Mouse (Mus musculus): ENCODE measurements around the gene Rassf2. TPM values are rescaled to one million over a fixed set of nuclear protein-coding genes. Genes with fewer than 3 reads are reported as not detected.

Gene Rassf2
- polyA plus RNA-seq, 1 experiment: 18.5 TPM

DNA sequence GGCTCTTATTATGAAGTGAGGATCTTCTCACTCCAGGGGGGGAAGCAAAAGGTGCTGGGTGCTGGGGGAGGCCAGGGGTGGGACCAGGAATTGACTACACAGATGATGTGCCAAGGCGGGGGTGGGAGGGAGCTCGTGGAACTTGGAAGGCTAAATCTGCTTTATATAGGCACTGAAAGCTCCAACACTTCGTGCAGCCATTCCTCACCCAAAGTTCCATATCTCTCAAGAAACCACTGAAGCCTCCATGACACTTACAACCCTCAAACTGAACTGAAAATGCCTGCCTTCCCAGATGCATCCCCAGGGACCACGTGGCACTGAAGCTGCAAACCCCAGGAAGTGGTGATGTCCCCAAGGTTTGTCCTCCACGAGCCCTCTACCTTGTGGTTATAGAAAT, 26.1 kb downstream of the Rassf2 start:
- Histone ChIP-seq H3K27ac (replicated peaks; ENCODE audit: low read depth, low read length) (no peak overlapping the region), H3K4me3 (ENCODE audit: insufficient read depth, low read depth, low read length) (no peak overlapping the region), H3K4me1 (ENCODE audit: control insufficient read depth, insufficient read depth, insufficient read length, low read length) (peaks cover 6% of the 10 kb centered on the region; the same call in 1 of the 2 replicates)

DNA sequence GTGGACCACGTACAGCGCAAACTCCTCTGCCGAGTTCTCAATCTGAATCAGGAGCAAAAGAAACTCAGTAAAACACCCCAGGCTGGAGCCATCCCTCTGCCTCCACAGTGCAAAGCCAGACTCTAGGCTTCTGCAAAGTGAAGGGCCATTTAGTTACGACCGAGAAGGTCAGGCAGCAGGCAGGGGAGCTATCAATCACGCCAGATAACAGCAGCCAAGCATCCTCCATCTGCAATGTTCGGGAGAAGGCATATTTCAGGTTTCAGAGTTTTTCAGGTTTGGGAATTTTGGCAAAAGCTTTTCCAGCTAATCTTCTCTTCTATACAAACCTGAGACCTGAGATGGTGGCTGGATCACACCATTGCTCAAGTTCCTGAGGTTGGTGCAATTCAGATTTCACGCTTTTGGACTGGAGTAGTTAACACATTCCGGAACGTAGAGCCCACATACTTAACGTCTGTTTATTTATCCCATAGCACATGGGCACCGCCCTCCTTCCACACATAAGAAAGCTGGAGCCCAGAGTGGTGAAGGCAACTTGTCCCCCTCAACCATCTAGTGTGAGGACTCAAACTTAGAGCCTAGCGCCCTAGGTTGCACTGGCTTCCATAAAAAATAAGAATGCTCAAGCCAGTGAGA, 28.2 kb downstream of the Rassf2 start:
- Histone ChIP-seq H3K4me1 (ENCODE audit: control insufficient read depth, insufficient read depth, insufficient read length, low read length) (peaks cover 1% of the 10 kb centered on the region; the same call in 1 of the 2 replicates), H3K27ac (replicated peaks; ENCODE audit: low read depth, low read length) (no peak overlapping the region), H3K4me3 (ENCODE audit: insufficient read depth, low read depth, low read length) (no peak overlapping the region)

GRCm38 (mm10) chr2:131997356-131997755, 32.7 kb downstream of the Rassf2 start:
- H3K4me3 ChIP-seq (ENCODE audit: insufficient read depth, low read depth, low read length): no peak overlapping the region
- H3K27ac ChIP-seq (replicated peaks; ENCODE audit: low read depth, low read length): no peak overlapping the region

DNA sequence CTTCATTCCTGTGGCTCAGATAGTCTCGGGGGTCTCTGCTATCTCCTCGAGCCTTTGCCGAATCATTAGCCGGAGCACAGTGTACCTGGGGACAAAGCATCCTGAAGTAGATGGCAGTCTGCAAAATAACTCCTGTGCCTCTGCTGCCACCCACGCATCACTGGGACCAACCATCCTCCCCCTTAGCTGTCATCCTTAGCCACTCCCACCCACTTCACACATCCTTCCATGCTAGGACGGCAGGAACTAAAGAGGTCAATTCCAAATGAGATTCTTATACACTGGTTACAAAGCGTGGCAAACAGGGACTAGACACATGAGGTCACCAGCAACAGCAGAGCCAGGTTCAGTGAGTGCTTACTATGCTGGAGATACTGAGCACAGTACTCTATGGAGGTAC, 33.7 kb downstream of the Rassf2 start:
- Histone ChIP-seq H3K4me3 (ENCODE audit: insufficient read depth, low read depth, low read length) (no peak overlapping the region), H3K4me1 (ENCODE audit: control insufficient read depth, insufficient read depth, insufficient read length, low read length) (no peaks in the 10 kb centered on the region), H3K27ac (replicated peaks; ENCODE audit: low read depth, low read length) (no peak overlapping the region)

More at GRCm38 (mm10) chr2:131997356-131997755, 32.7 kb downstream of the Rassf2 start:
- H3K4me1 ChIP-seq (ENCODE audit: control insufficient read depth, insufficient read depth, insufficient read length, low read length): no peaks in the 10 kb centered on the region

GRCm38 (mm10) chr2:131995742-131996141, 34.3 kb downstream of the Rassf2 start:
- Histone ChIP-seq H3K4me1 (ENCODE audit: control insufficient read depth, insufficient read depth, insufficient read length, low read length) (no peaks in the 10 kb centered on the region), H3K27ac (replicated peaks; ENCODE audit: low read depth, low read length) (no peak overlapping the region), H3K4me3 (ENCODE audit: insufficient read depth, low read depth, low read length) (no peak overlapping the region)

- H3K27ac ChIP-seq (replicated peaks; ENCODE audit: low read depth, low read length): no peak overlapping the region
- no peaks in the 10 kb centered on the region for H3K4me1 ChIP-seq (ENCODE audit: control insufficient read depth, insufficient read depth, insufficient read length, low read length)
- no peak overlapping the region for H3K4me3 ChIP-seq (ENCODE audit: insufficient read depth, low read depth, low read length)
These were observed 35.1 kb downstream of the Rassf2 start for GRCm38 (mm10) chr2:131994971-131995370.

- Histone ChIP-seq H3K4me1 (ENCODE audit: control insufficient read depth, insufficient read depth, insufficient read length, low read length) (no peaks in the 10 kb centered on the region), H3K27ac (replicated peaks; ENCODE audit: low read depth, low read length) (no peak overlapping the region), H3K4me3 (ENCODE audit: insufficient read depth, low read depth, low read length) (no peak overlapping the region)
These were observed 36.4 kb downstream of the Rassf2 start for GRCm38 (mm10) chr2:131993563-131994088.

- H3K4me1 ChIP-seq (ENCODE audit: control insufficient read depth, insufficient read depth, insufficient read length, low read length): no peaks in the 10 kb centered on the region
- no peak overlapping the region for H3K4me3 ChIP-seq (ENCODE audit: insufficient read depth, low read depth, low read length)
- no peak overlapping the region for H3K27ac ChIP-seq (replicated peaks; ENCODE audit: low read depth, low read length)
These were observed 36.9 kb downstream of the Rassf2 start for GRCm38 (mm10) chr2:131993151-131993550.

- H3K4me1 ChIP-seq (ENCODE audit: control insufficient read depth, insufficient read depth, insufficient read length, low read length): no peaks in the 10 kb centered on the region
- H3K4me3 ChIP-seq (ENCODE audit: insufficient read depth, low read depth, low read length): no peak overlapping the region
- no peak overlapping the region for H3K27ac ChIP-seq (replicated peaks; ENCODE audit: low read depth, low read length)
These were observed 37.6 kb downstream of the Rassf2 start for GRCm38 (mm10) chr2:131992487-131992886.

DNA sequence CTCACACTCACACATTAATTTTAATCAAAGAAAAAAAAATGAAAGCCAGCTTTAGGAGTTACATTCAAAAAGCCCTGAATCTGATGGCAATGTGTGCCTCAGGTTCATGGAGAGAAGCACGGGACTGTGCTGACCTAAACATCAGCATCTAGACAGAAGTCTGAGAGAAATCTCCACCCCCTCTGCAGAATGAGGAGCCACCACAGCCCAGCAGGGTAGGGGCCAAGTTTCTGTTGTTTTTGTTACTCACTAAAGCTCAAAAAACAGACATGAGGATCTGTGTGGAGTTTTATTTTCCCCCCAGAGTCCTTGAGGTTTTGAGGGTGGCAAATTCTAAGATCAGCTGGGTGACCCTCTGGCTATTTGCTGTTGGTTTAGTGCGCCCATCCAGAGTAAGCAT, 41.5 kb downstream of the Rassf2 start:
- Histone ChIP-seq H3K4me1 (ENCODE audit: control insufficient read depth, insufficient read depth, insufficient read length, low read length) (no peaks in the 10 kb centered on the region), H3K4me3 (ENCODE audit: insufficient read depth, low read depth, low read length) (no peak overlapping the region), H3K27ac (replicated peaks; ENCODE audit: low read depth, low read length) (no peak overlapping the region)

DNA sequence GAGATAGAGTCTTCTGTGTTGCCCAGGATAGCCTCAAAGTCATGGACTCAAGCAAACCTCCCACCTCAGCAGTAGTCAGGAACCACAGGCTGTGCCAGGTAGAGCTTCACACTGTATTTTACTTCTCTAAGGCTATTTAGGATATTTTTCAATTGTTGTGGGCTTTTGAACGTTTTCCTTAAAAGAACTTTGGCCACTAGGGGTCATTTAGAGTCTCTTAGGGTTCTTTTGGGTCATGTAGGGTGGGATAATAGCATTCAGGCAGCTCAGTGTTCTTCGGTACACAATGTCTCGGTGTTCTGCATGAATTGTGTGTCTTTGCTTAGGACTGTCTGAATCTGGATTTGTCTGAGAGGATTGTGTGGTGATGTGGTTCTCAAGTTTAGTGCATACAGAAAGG, 42.1 kb downstream of the Rassf2 start:
- Histone ChIP-seq H3K27ac (replicated peaks; ENCODE audit: low read depth, low read length) (no peak overlapping the region), H3K4me3 (ENCODE audit: insufficient read depth, low read depth, low read length) (no peak overlapping the region), H3K4me1 (ENCODE audit: control insufficient read depth, insufficient read depth, insufficient read length, low read length) (no peaks in the 10 kb centered on the region)

DNA sequence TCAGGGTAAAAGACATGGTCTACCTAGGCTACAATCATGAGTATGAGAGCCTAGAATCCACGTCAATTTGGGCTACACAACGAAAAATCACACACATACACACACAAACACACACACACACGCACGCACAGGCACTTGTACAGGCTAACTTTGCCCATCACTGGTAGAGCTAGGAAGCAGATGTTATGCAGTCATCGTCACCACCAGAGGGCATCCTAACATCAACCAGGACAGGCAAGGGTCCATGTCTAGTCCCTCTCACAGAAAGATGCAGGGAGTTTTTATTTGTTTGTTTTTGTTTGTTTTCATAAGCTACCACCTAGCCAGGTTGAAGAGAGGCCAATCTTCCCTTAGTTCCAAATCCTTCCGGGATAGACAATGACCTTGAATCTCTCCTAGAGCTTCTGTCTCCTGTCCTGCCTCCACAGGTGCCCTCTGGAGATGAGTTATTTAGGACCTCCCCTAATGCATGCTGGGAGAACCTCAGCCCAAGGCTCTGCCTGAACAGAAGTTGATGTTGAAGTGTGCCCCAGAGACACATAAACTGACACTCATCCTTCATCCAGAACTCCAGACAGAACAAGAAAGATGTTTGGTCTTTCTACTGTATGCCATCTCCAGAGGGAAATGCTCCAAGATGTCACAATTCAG, 47.4 kb downstream of the Rassf2 start:
- Histone ChIP-seq H3K27ac (replicated peaks; ENCODE audit: low read depth, low read length) (no peak overlapping the region), H3K4me3 (ENCODE audit: insufficient read depth, low read depth, low read length) (no peak overlapping the region), H3K4me1 (ENCODE audit: control insufficient read depth, insufficient read depth, insufficient read length, low read length) (no peaks in the 10 kb centered on the region)

GRCm38 (mm10) chr2:131980866-131981265, 49.2 kb downstream of the Rassf2 start:
- H3K4me3 ChIP-seq (ENCODE audit: insufficient read depth, low read depth, low read length): no peak overlapping the region
- H3K27ac ChIP-seq (replicated peaks; ENCODE audit: low read depth, low read length): no peak overlapping the region
- no peaks in the 10 kb centered on the region for H3K4me1 ChIP-seq (ENCODE audit: control insufficient read depth, insufficient read depth, insufficient read length, low read length)

GRCm38 (mm10) chr2:131976663-131977062, 53.4 kb downstream of the Rassf2 start:
- Histone ChIP-seq H3K4me3 (ENCODE audit: insufficient read depth, low read depth, low read length) (no peak overlapping the region), H3K27ac (replicated peaks; ENCODE audit: low read depth, low read length) (no peak overlapping the region)

DNA sequence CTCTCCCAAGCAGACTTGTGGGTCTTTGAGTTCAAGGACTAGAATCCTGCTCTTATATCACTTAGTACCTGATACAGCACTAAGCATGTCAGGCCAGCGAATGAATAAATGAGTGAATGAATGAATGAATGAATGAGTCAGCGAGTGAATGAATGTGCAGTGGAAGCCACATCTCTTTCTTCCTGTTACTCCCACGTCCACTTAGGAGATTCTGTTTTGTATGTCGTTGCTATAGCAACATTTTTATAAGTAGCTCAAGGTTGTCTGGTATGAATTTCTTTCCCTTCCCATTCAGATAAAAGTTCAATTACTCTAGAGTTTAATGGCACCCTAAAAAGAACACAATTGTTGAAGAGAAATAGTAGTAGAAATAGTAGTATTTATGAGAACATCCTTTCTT, 59.0 kb downstream of the Rassf2 start:
- Histone ChIP-seq H3K4me3 (ENCODE audit: insufficient read depth, low read depth, low read length) (no peak overlapping the region), H3K27ac (replicated peaks; ENCODE audit: low read depth, low read length) (no peak overlapping the region), H3K4me1 (ENCODE audit: control insufficient read depth, insufficient read depth, insufficient read length, low read length) (no peaks in the 10 kb centered on the region)

More at GRCm38 (mm10) chr2:131976663-131977062, 53.4 kb downstream of the Rassf2 start:
- H3K4me1 ChIP-seq (ENCODE audit: control insufficient read depth, insufficient read depth, insufficient read length, low read length): no peaks in the 10 kb centered on the region

- H3K4me1 ChIP-seq (ENCODE audit: control insufficient read depth, insufficient read depth, insufficient read length, low read length): no peaks in the 10 kb centered on the region
- H3K4me3 ChIP-seq (ENCODE audit: insufficient read depth, low read depth, low read length): no peak overlapping the region
- no peak overlapping the region for H3K27ac ChIP-seq (replicated peaks; ENCODE audit: low read depth, low read length)
These were observed 59.5 kb downstream of the Rassf2 start for GRCm38 (mm10) chr2:131970597-131970996.

All from brown adipose tissue, adult 24 weeks (tissue).